Mouse (Mus musculus): ENCODE measurements around the gene Atp1a4. TPM values are rescaled to one million over a fixed set of nuclear protein-coding genes. Genes with fewer than 3 reads are reported as not detected.
A peak's percentile ranks its signal among the peaks of the same experiment; 100 is the strongest.

The Atp1a4 gene
- polyA plus RNA-seq, 1 experiment from 2014 or later = not detected

DNA sequence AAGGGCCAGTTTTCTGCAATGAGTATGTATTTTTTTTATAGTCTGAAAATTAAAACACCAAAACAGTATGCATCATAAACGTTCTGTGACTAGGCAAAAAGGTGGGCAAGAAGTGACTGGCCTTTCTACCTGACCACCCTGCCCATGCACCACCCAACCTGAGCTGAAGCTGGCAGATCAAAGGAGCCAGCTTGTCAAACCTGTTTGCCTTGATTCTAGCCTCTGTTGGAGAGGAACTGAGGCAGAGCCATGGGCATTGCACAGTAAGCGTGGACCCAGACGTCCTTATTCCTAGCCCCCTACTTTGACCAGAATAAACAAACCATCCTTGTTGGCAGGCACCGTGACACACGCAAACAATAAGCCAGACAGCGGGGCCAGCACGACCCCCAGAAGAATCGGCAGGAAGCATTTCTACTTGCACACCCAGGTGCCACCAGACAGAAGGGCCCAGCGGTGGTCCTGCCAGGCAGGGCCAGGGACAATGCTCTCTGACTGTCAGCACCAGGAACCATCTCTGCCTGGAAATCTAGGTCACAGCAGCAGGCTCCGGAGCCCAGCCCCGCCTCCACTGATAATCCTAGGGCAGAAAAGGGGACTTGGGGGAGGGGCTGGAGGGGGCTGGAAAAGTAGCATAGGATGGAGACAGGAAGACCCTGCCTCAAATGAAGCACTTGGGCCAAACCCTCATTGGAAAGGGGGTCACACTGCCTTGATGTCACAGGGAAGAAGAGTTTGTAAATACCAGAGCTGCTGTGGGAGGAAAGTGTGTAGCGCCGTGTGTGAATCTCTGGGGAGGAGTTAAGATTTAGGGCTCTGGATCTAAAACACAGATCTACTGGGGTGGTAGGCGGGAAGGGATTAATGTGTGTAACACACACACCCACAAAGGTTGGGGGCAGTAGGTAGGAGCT lies 56.0 kb downstream of the Atp1a4 start:
- peaks cover 46% of the 10 kb centered on the region for H3K36me3 ChIP-seq

GRCm38 (mm10) chr1:172200871-172201447 lies 57.3 kb downstream of the Atp1a4 start:
- Histone ChIP-seq H3K36me3 (peaks cover 59% of the 10 kb centered on the region), H3K9me3 (no peaks in the 10 kb centered on the region), H3K27me3 (no peaks in the 10 kb centered on the region), H3K4me1 (peaks cover 57% of the 10 kb centered on the region), H3K4me3 (no peak overlapping the region), H3K9ac (no peak overlapping the region), H3K4me2 (no peak overlapping the region), H3K27ac (peak overlapping the region; percentile 43; the same call in 1 of the 2 replicates)
- ATAC-seq (ENCODE audit: insufficient number of reproducible peaks, low FRiP score, low TSS enrichment, low read depth) = no peak
- 43% methylated on average over 7 of the region's 7 CpGs for WGBS

More for the DNA sequence above, 56.0 kb downstream of the Atp1a4 start:
- no peak for ATAC-seq (ENCODE audit: insufficient number of reproducible peaks, low FRiP score, low TSS enrichment, low read depth)
- Histone ChIP-seq H3K4me1 (peaks cover 67% of the 10 kb centered on the region), H3K9me3 (no peaks in the 10 kb centered on the region), H3K27ac (0 out of 2 replicates have a peak overlapping the region, but pooled peaks have one; percentile 76), H3K27me3 (no peaks in the 10 kb centered on the region), H3K4me3 (no peak overlapping the region), H3K9ac (no peak overlapping the region), H3K4me2 (no peak overlapping the region)
- WGBS = 32% methylated on average over 14 of the region's 14 CpGs

- H3K36me3 ChIP-seq = peaks cover 67% of the 10 kb centered on the region
- peaks cover 49% of the 10 kb centered on the region for H3K4me1 ChIP-seq
- no peaks in the 10 kb centered on the region for H3K27me3 ChIP-seq
- no peak overlapping the region for H3K27ac ChIP-seq
- H3K4me3 ChIP-seq = no peak overlapping the region
- no peak for ATAC-seq (ENCODE audit: insufficient number of reproducible peaks, low FRiP score, low TSS enrichment, low read depth)
- H3K9me3 ChIP-seq = no peaks in the 10 kb centered on the region
- 63% methylated on average over 5 of the region's 5 CpGs for WGBS
- H3K9ac ChIP-seq = no peak overlapping the region
- no peak overlapping the region for H3K4me2 ChIP-seq
Observed at GRCm38 (mm10) chr1:172200161-172200560, 58.1 kb downstream of the Atp1a4 start.

DNA sequence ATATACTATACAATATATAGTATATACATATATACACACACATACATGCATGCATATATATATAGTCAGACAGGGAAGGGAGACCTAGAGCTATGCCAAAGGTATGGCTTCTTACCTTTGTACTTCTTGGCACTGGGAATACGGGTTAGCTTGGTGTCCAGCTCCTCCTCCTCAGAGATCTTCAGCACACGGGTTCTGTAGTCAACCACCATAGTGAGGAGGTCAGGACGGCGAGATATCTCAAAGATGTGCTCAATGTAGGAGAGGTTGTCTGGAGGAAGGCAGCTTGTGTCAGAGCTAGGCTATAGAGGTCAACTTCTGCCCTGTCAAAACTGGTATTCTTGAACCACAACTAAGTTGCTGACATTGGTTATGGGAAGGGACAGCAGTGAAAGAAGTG lies 59.2 kb downstream of the Atp1a4 start:
- no peak overlapping the region for H3K9ac ChIP-seq
- H3K27ac ChIP-seq = no peak overlapping the region
- H3K36me3 ChIP-seq = peaks cover 78% of the 10 kb centered on the region
- no peaks in the 10 kb centered on the region for H3K9me3 ChIP-seq
- peaks cover 37% of the 10 kb centered on the region for H3K4me1 ChIP-seq
- no peak overlapping the region for H3K4me2 ChIP-seq
- no peak overlapping the region for H3K4me3 ChIP-seq
- H3K27me3 ChIP-seq = no peaks in the 10 kb centered on the region
- WGBS = 89% methylated on average over 4 of the region's 4 CpGs
- ATAC-seq (ENCODE audit: insufficient number of reproducible peaks, low FRiP score, low TSS enrichment, low read depth) = no peak

GRCm38 (mm10) chr1:172198316-172198715 lies 59.9 kb downstream of the Atp1a4 start:
- H3K4me3 ChIP-seq = no peak overlapping the region
- no peak overlapping the region for H3K27ac ChIP-seq
- WGBS = 88% methylated on average over 8 of the region's 8 CpGs
- H3K36me3 ChIP-seq = peaks cover 84% of the 10 kb centered on the region
- no peaks in the 10 kb centered on the region for H3K9me3 ChIP-seq
- H3K4me1 ChIP-seq = peaks cover 30% of the 10 kb centered on the region
- no peak for ATAC-seq (ENCODE audit: insufficient number of reproducible peaks, low FRiP score, low TSS enrichment, low read depth)
- no peak overlapping the region for H3K9ac ChIP-seq
- H3K4me2 ChIP-seq = no peak overlapping the region
- H3K27me3 ChIP-seq = no peaks in the 10 kb centered on the region

- H3K9ac ChIP-seq = no peak overlapping the region
- no peak overlapping the region for H3K4me2 ChIP-seq
- H3K36me3 ChIP-seq = peaks cover 85% of the 10 kb centered on the region
- ATAC-seq (ENCODE audit: insufficient number of reproducible peaks, low FRiP score, low TSS enrichment, low read depth) = no peak
- no peaks in the 10 kb centered on the region for H3K27me3 ChIP-seq
- peaks cover 26% of the 10 kb centered on the region for H3K4me1 ChIP-seq
- no peak overlapping the region for H3K27ac ChIP-seq
- no peaks in the 10 kb centered on the region for H3K9me3 ChIP-seq
- 78% methylated on average over 5 of the region's 5 CpGs for WGBS
- no peak overlapping the region for H3K4me3 ChIP-seq
Observed at GRCm38 (mm10) chr1:172197851-172198250, 60.4 kb downstream of the Atp1a4 start.

- H3K36me3 ChIP-seq = peaks cover 88% of the 10 kb centered on the region
- H3K4me3 ChIP-seq = no peak overlapping the region
- no peak for ATAC-seq (ENCODE audit: insufficient number of reproducible peaks, low FRiP score, low TSS enrichment, low read depth)
- no peak overlapping the region for H3K9ac ChIP-seq
- no peak overlapping the region for H3K27ac ChIP-seq
- peaks cover 19% of the 10 kb centered on the region for H3K4me1 ChIP-seq
- H3K27me3 ChIP-seq = no peaks in the 10 kb centered on the region
- WGBS = 84% methylated on average over 3 of the region's 3 CpGs
- no peak overlapping the region for H3K4me2 ChIP-seq
- H3K9me3 ChIP-seq = no peaks in the 10 kb centered on the region
Observed at GRCm38 (mm10) chr1:172197146-172197545, 61.1 kb downstream of the Atp1a4 start.

DNA sequence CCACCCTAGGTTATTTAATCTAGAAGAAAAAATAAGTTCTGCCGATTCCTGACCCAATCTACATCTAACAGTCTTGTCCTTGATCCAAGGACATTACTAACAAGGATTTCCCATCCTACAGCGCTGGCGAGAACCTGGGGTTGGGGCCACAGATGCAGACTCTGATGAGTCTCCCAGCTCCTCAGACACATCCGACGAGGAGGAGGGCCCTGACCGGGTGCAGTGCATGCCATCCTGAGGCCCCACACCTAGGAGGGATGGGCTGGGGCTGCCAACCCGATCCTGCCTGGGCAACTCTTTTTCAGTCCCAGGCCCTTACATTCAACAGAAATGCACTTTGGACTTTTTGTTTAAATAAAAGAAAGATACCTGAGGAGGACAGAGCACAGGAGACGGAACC lies 63.8 kb downstream of the Atp1a4 start:
- Histone ChIP-seq H3K4me1 (no peaks in the 10 kb centered on the region), H3K9me3 (no peaks in the 10 kb centered on the region), H3K27me3 (no peaks in the 10 kb centered on the region), H3K4me3 (no peak overlapping the region), H3K4me2 (no peak overlapping the region), H3K27ac (no peak overlapping the region), H3K36me3 (peaks cover 93% of the 10 kb centered on the region), H3K9ac (no peak overlapping the region)
- 82% methylated on average over 8 of the region's 8 CpGs for WGBS
- ATAC-seq (ENCODE audit: insufficient number of reproducible peaks, low FRiP score, low TSS enrichment, low read depth) = no peak

DNA sequence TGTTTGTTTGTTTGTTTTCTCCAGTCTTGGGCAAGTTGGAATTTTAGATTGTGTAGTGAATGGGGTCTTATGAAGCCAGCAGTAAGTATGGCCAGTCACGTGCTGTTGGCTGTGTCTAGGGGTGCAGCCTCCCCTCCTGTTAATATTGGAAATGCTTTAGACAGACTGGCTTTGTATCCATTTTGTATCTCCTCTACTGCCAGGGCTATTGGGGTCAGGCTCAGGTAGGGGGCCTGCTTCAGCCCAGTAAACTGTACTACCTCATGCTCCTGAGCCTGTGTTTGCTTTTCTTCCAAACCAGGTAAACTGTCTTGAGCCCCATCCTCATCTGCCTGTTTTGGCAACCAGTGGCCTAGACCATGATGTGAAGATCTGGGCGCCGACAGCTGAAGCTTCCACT lies 66.0 kb downstream of the Atp1a4 start:
- Histone ChIP-seq H3K9me3 (no peaks in the 10 kb centered on the region), H3K9ac (no peak overlapping the region), H3K4me1 (no peaks in the 10 kb centered on the region), H3K4me2 (no peak overlapping the region), H3K27me3 (no peaks in the 10 kb centered on the region), H3K4me3 (no peak overlapping the region), H3K27ac (no peak overlapping the region), H3K36me3 (peaks cover 93% of the 10 kb centered on the region)
- 97% methylated on average over 3 of the region's 3 CpGs for WGBS
- ATAC-seq (ENCODE audit: insufficient number of reproducible peaks, low FRiP score, low TSS enrichment, low read depth) = no peak

DNA sequence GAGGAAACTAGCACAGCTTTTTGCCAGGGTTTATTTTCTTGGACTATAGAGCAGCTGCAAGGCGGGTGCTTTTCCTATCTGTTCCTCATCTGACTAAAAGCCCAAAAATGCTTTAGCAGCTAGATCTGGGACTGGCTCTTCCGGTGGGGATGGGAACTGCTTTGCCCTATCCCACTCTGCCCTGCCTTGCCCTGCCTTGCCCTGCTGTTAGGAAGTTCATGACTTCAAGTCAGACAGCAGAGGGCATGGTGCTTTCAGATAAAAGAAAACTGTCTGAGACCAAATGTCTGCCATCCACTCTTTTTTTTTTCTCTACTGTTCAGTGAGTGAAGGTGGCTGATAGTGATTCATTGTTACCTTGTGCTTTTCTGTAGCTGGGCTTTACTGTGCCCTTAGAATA lies 66.6 kb downstream of the Atp1a4 start:
- H3K27me3 ChIP-seq = no peaks in the 10 kb centered on the region
- no peaks in the 10 kb centered on the region for H3K4me1 ChIP-seq
- no peak overlapping the region for H3K27ac ChIP-seq
- H3K4me2 ChIP-seq = no peak overlapping the region
- H3K9ac ChIP-seq = no peak overlapping the region
- 83% methylated on average over 2 of the region's 2 CpGs for WGBS
- no peaks in the 10 kb centered on the region for H3K9me3 ChIP-seq
- ATAC-seq (ENCODE audit: insufficient number of reproducible peaks, low FRiP score, low TSS enrichment, low read depth) = no peak
- H3K36me3 ChIP-seq = peaks cover 93% of the 10 kb centered on the region
- H3K4me3 ChIP-seq = no peak overlapping the region

DNA sequence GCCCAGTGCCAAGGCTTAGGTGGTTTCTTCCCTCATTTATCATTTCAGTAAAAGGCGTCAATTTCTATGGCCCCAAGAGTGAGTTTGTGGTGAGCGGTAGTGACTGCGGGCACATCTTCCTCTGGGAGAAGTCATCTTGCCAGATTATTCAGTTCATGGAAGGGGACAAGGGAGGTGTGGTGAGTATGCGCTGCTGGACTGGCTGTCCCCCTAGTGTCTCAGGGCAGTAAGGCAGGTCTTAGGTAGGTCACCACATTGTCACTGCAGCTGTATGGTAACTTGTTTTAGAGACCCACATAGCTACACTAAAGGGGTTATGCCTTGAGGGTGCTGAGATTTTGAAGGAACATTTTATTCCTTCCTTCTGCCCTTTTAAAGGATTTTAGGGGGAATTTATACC lies 69.3 kb downstream of the Atp1a4 start:
- ATAC-seq (ENCODE audit: insufficient number of reproducible peaks, low FRiP score, low TSS enrichment, low read depth) = no peak
- peaks cover 85% of the 10 kb centered on the region for H3K36me3 ChIP-seq
- no peak overlapping the region for H3K4me2 ChIP-seq
- H3K9me3 ChIP-seq = no peaks in the 10 kb centered on the region
- no peak overlapping the region for H3K27ac ChIP-seq
- H3K9ac ChIP-seq = no peak overlapping the region
- no peaks in the 10 kb centered on the region for H3K27me3 ChIP-seq
- no peak overlapping the region for H3K4me3 ChIP-seq
- 76% methylated on average over 4 of the region's 4 CpGs for WGBS
- no peaks in the 10 kb centered on the region for H3K4me1 ChIP-seq
